Mouse (Mus musculus) heart, embryonic 16.5 days (tissue): Measurements from ENCODE around the gene Cdk5. TPM values are rescaled to one million over a fixed set of nuclear protein-coding genes. Genes with fewer than 3 reads are reported as not detected.
A peak's percentile ranks its signal among the peaks of the same experiment; 100 is the strongest.

Experiments used
- ATAC-seq: fragments of 200-750 bp; cut with Nextera tagmentation; replicated peaks from 2 replicates; pipeline ENCODE4 v1.8.0; 2017; ENCODE audit warnings: moderate number of reproducible peaks; ENCODE audit not compliant: insufficient read depth, low FRiP score; ENCODE audit errors: extremely low read depth
- H3K27ac ChIP-seq: fragments of 300-500 bp; sonication (generic); 2 replicates; pipeline ENCODE4 v1.5.1; 2014; ENCODE audit warnings: mild to moderate bottlenecking, low read length, control low read depth, moderate library complexity
- H3K27me3 ChIP-seq: fragments of 300-500 bp; sonication (generic); 2 replicates; pipeline ENCODE4 v1.6.1; 2014; ENCODE audit warnings: low read length, mixed read lengths; ENCODE audit not compliant: control insufficient read depth, insufficient read depth
- H3K36me3 ChIP-seq: fragments of 300-500 bp; sonication (generic); 2 replicates; pipeline ENCODE4 v1.6.1; 2014; ENCODE audit not compliant: control insufficient read depth, insufficient read depth
- H3K4me1 ChIP-seq: fragments of 300-500 bp; sonication (generic); 2 replicates; pipeline ENCODE4 v1.6.1; 2014; ENCODE audit warnings: low read length, mixed read lengths; ENCODE audit not compliant: control insufficient read depth, insufficient read depth
- H3K4me2 ChIP-seq: fragments of 300-500 bp; sonication (generic); 2 replicates; pipeline ENCODE4 v1.6.1; 2014; ENCODE audit warnings: low read depth, mild to moderate bottlenecking, control low read depth, low read length
- H3K4me3 ChIP-seq: fragments of 300-500 bp; sonication (generic); 2 replicates; pipeline ENCODE4 v1.5.1; 2014; ENCODE audit warnings: mild to moderate bottlenecking, control low read depth, low read length
- H3K9ac ChIP-seq: fragments of 300-500 bp; sonication (generic); 2 replicates; pipeline ENCODE4 v1.6.1; 2014; ENCODE audit warnings: low read length, control low read depth
- H3K9me3 ChIP-seq: fragments of 300-500 bp; sonication (generic); replicated peaks from 2 replicates; pipeline ENCODE4 v1.6.1; 2016; ENCODE audit warnings: low read length; ENCODE audit not compliant: control insufficient read depth
- WGBS: fragments of 180-500 bp; shearing (Covaris S2); extraction: QIAGEN DNeasy Blood & Tissue Kit; methylation state at CpG from one replicate; pipeline ENCODE4 v1.1.7; 2014; 5-methylcytosine and 5-hydroxymethylcytosine counted together
- polyA plus RNA-seq: library from polyadenylated mRNA; unstranded; fragments of >200 nt; fragmentation: Nextera tagmentation; extraction: Ambion mirVana; gene quantifications from 2 replicates; pipeline ENCODE4 v1.2.1, GENCODE M21; 2015

Cdk5 gene
- polyA plus RNA-seq, 1 experiment from 2014 or later = 28.5 TPM

DNA sequence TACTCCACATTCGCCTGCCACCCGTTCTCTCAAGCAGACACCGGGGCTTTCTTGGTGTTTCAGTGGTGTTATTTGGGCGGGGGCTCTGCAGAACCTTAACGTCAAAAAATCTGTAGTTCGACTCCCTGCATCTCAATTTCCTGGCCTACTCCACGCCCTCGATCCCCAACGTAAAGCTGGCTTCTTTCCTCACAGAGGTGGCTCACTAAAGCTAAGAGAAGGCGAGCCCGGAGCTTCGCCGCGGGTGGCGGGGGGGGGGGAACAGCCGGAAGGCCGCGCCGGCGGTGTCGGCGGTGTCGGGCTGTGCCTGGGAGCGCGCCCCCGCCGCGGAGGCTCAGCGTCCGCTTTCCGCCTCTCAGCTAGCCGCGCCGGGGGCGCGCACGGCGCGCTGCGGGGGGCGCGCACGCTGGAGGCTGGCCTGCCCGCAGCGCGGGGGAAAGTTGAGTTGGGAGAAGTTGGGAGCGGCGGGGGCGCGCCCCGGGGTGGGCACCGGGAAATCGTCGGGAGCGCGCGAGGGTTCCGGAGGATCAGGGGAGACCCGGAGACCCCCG, 1.6 kb upstream of the Cdk5 start:
- Histone ChIP-seq H3K4me2 (peak overlapping the region; percentile 92), H3K36me3 (peaks cover 9% of the 10 kb centered on the region; the same call in 1 of the 2 replicates), H3K4me1 (peaks cover 33% of the 10 kb centered on the region), H3K27me3 (no peaks in the 10 kb centered on the region), H3K27ac (peak overlapping the region; percentile 97), H3K9me3 (no peaks in the 10 kb centered on the region), H3K4me3 (peak overlapping the region; percentile 79), H3K9ac (peak overlapping the region; percentile 82)
- peak; percentile 34 for ATAC-seq
- WGBS = 1% methylated on average over 59 of the region's 60 CpGs

DNA sequence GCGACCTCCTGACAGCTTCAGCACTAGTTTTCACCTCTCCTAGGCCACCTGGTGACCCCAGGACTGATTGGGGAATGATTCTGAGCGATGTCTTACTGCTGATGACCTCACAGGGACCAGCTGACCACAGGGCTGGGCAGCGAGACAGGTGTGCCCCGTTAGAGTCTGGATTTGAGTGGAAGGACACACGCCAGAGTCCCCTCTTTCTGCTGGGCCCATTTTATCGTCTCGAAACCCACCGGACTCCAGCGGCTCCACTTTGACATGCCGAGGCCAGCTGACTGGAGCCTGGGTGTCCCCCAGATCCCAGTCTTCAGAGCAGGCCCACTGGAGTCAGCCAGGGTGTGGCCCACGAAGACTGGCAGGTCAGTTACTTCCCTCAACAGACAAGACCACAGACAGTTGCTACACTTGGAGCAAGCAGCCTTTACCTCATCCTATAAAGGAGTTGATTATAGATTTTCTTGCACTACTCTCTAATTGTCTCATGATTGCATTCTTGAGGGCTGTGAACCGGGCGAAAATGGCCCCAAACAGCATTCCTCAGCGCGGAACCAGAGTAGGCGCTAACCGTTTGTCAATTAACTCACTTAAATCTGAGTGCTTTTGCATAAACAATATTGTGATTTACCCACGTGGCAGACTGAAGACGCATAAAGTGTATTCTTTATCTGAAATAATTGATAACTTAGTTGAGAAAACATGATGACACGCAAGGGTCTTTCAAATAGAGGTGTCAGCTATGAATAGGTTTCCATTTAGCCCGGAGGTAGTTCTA, 863 bp upstream of the Cdk5 start:
- 9% methylated on average over 21 of the region's 21 CpGs for WGBS
- Histone ChIP-seq H3K27me3 (no peaks in the 10 kb centered on the region), H3K4me1 (peaks cover 33% of the 10 kb centered on the region), H3K4me3 (peak overlapping the region; percentile 79), H3K9me3 (no peaks in the 10 kb centered on the region), H3K36me3 (peaks cover 7% of the 10 kb centered on the region), H3K27ac (peak overlapping the region; percentile 97), H3K4me2 (peak overlapping the region; percentile 92), H3K9ac (peak overlapping the region; percentile 82)
- peak; percentile 1 for ATAC-seq

- H3K4me3 ChIP-seq = no peak overlapping the region
- H3K4me1 ChIP-seq = peaks cover 9% of the 10 kb centered on the region
- H3K36me3 ChIP-seq = peaks cover 7% of the 10 kb centered on the region
- H3K9ac ChIP-seq = no peak overlapping the region
- WGBS = 87% methylated on average over 9 of the region's 9 CpGs
- no peak overlapping the region for H3K27ac ChIP-seq
- H3K9me3 ChIP-seq = no peaks in the 10 kb centered on the region
- no peak for ATAC-seq
- H3K27me3 ChIP-seq = no peaks in the 10 kb centered on the region
- no peak overlapping the region for H3K4me2 ChIP-seq
These were observed 2.9 kb downstream of the Cdk5 start for GRCm38 (mm10) chr5:24420381-24420780.

DNA sequence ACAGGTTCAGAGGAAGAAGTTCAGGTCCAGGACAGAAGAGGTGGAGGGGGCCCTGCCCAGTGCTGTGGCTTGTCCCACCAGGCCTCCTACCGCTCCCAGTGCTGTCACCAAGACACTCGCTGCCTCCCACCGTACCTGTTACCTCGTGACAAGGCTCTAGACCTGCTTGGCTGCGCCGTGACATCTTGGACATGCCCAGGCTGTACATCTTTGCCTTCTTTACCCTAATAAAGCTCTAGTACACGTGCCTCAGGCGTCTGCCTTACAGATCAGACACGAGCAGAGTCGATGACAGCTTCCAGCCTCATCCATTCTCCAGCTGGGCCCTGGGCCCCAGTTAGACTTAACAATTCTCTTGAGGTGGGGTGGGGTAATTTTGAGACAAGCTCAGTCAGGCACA, 5.7 kb downstream of the Cdk5 start:
- no peaks in the 10 kb centered on the region for H3K9me3 ChIP-seq
- peaks cover 7% of the 10 kb centered on the region for H3K36me3 ChIP-seq
- peaks cover 6% of the 10 kb centered on the region for H3K4me1 ChIP-seq
- no peak overlapping the region for H3K4me2 ChIP-seq
- ATAC-seq = no peak
- WGBS = 83% methylated on average over 10 of the region's 10 CpGs
- no peaks in the 10 kb centered on the region for H3K27me3 ChIP-seq
- no peak overlapping the region for H3K27ac ChIP-seq
- H3K4me3 ChIP-seq = no peak overlapping the region
- no peak overlapping the region for H3K9ac ChIP-seq

GRCm38 (mm10) chr5:24416222-24416736, 7.1 kb downstream of the Cdk5 start:
- Histone ChIP-seq H3K9me3 (no peaks in the 10 kb centered on the region), H3K4me2 (peak overlapping the region; percentile 28; the same call in 1 of the 2 replicates), H3K27ac (no peak overlapping the region), H3K4me3 (no peak overlapping the region), H3K36me3 (peaks cover 7% of the 10 kb centered on the region), H3K27me3 (no peaks in the 10 kb centered on the region), H3K9ac (no peak overlapping the region), H3K4me1 (peaks cover 4% of the 10 kb centered on the region; the same call in 1 of the 2 replicates)
- under 1% methylated on average over 21 of the region's 21 CpGs for WGBS
- peak; percentile 53 for ATAC-seq

- H3K4me1 ChIP-seq = peaks cover 4% of the 10 kb centered on the region; the same call in 1 of the 2 replicates
- H3K36me3 ChIP-seq = 0 out of 2 replicates have a peak, but pooled peaks cover 3% of the 10 kb centered on the region
- no peaks in the 10 kb centered on the region for H3K9me3 ChIP-seq
- H3K4me2 ChIP-seq = no peak overlapping the region
- H3K4me3 ChIP-seq = no peak overlapping the region
- no peak overlapping the region for H3K9ac ChIP-seq
- no peak for ATAC-seq
- H3K27ac ChIP-seq = no peak overlapping the region
- 78% methylated on average over 13 of the region's 13 CpGs for WGBS
- no peaks in the 10 kb centered on the region for H3K27me3 ChIP-seq
These were observed 9.4 kb downstream of the Cdk5 start for GRCm38 (mm10) chr5:24413938-24414337.

DNA sequence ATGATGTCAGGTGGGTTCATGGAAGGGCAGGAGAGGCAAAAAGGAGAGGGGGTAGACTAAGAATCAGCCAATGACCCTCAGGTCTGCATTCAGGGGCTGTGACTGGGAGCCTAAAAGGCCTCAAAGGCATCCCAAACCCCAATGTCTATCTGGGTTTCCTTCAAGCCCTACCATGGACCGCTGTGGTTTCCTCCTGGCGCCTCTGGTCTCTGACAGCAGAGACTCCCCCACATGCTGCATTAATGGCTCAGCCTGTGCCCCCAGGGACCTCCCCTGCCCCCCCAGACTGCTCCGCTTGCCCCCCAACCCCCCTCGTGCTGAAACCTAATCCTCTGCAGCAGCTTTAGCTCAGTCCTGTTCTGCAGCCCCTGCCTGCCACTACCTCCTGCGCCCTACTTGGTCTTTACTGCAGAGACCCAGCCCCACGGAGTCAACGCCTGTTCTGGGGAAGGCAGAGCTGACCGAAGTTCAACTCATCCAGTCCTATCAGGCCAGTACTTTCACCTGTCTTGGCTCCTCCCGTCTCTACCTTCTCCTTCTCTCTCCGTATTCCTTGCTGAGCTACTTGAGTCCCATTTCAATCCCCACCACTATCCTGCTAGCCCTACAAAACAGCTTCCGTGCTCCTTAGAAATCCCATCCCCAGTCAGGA, 10.2 kb downstream of the Cdk5 start, which contains the start of gene Asic3:
TSS of gene Asic3 (plus strand) at position 351 of the 652 bp plus-strand sequence.
- no peaks in the 10 kb centered on the region for H3K9me3 ChIP-seq
- H3K36me3 ChIP-seq = peaks cover 3% of the 10 kb centered on the region; the same call in 1 of the 2 replicates
- no peak within 1 kb of the TSS for H3K9ac ChIP-seq
- ATAC-seq = no peak
- H3K4me3 ChIP-seq = no peak within 1 kb of the TSS
- peaks cover 4% of the 10 kb centered on the region; the same call in 1 of the 2 replicates for H3K4me1 ChIP-seq
- H3K4me2 ChIP-seq = no peak within 1 kb of the TSS
- H3K27ac ChIP-seq = no peak within 1 kb of the TSS
- no peaks in the 10 kb centered on the region for H3K27me3 ChIP-seq
- WGBS = 37% methylated on average over 11 of the region's 11 CpGs

- Histone ChIP-seq H3K27me3 (no peaks in the 10 kb centered on the region), H3K4me3 (no peak overlapping the region), H3K4me1 (peaks cover 4% of the 10 kb centered on the region; the same call in 1 of the 2 replicates), H3K4me2 (no peak overlapping the region), H3K9me3 (no peaks in the 10 kb centered on the region), H3K27ac (no peak overlapping the region), H3K36me3 (peaks cover 13% of the 10 kb centered on the region; the same call in 1 of the 2 replicates), H3K9ac (no peak overlapping the region)
- WGBS = 75% methylated on average over 2 of the region's 2 CpGs
- no peak for ATAC-seq
These were observed 11.3 kb downstream of the Cdk5 start for GRCm38 (mm10) chr5:24412063-24412462.
